Mouse (Mus musculus): ENCODE data around the gene Adprhl2. TPM values are rescaled to one million over a fixed set of nuclear protein-coding genes. Genes with fewer than 3 reads are reported as not detected.

Adprhl2 gene
- polyA plus RNA-seq, 1 experiment from 2014 or later = 30.1 TPM

DNA sequence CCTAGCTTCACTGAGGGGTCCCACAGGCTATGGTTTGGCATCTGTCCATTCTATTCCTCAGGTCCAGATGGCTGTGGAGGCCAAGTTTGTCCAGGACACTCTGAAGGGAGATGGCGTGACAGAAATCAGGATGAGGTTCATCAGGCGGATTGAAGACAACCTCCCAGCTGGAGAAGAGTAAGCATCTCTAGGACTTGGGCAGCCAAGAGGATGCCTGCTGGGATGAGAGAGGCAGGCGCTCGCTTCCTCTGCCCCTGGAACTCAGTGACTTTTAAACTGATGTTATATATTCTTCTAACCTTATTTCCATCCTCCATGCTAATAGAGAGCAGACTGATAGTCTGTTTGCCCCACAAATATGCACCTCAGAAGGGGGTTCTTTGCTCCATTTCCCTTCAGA lies 46.4 kb downstream of the Adprhl2 start:
- Histone ChIP-seq H3K9ac (ENCODE audit: low read depth, low read length) (no peak overlapping the region), H3K9me3 (replicated peaks; ENCODE audit: control insufficient read depth, low read length) (no peaks in the 10 kb centered on the region), H3K36me3 (ENCODE audit: control insufficient read depth, insufficient read depth, low read length) (no peaks in the 10 kb centered on the region), H3K27ac (ENCODE audit: low read depth, low read length) (no peak overlapping the region), H3K27me3 (ENCODE audit: control insufficient read depth, insufficient read depth, low read length) (no peaks in the 10 kb centered on the region; the same call in 1 of the 2 replicates), H3K4me2 (no peak overlapping the region), H3K4me1 (ENCODE audit: control insufficient read depth, insufficient read depth, low read length) (no peaks in the 10 kb centered on the region), H3K4me3 (ENCODE audit: low read depth, low read length) (no peak overlapping the region)
- no peak for ATAC-seq (replicated peaks; ENCODE audit: insufficient number of reproducible peaks, low FRiP score, low TSS enrichment)
- WGBS (ENCODE audit: insufficient replicate concordance) = 79% methylated on average over 4 of the region's 4 CpGs

GRCm38 (mm10) chr4:126273753-126274152 lies 47.8 kb downstream of the Adprhl2 start:
- no peaks in the 10 kb centered on the region for H3K9me3 ChIP-seq (replicated peaks; ENCODE audit: control insufficient read depth, low read length)
- H3K4me3 ChIP-seq (ENCODE audit: low read depth, low read length) = no peak overlapping the region
- no peaks in the 10 kb centered on the region for H3K36me3 ChIP-seq (ENCODE audit: control insufficient read depth, insufficient read depth, low read length)
- 75% methylated on average over 13 of the region's 13 CpGs for WGBS (ENCODE audit: insufficient replicate concordance)
- no peak for ATAC-seq (replicated peaks; ENCODE audit: insufficient number of reproducible peaks, low FRiP score, low TSS enrichment)
- H3K27ac ChIP-seq (ENCODE audit: low read depth, low read length) = no peak overlapping the region
- H3K4me1 ChIP-seq (ENCODE audit: control insufficient read depth, insufficient read depth, low read length) = no peaks in the 10 kb centered on the region
- no peak overlapping the region for H3K9ac ChIP-seq (ENCODE audit: low read depth, low read length)
- no peaks in the 10 kb centered on the region; the same call in 1 of the 2 replicates for H3K27me3 ChIP-seq (ENCODE audit: control insufficient read depth, insufficient read depth, low read length)
- H3K4me2 ChIP-seq = no peak overlapping the region

DNA sequence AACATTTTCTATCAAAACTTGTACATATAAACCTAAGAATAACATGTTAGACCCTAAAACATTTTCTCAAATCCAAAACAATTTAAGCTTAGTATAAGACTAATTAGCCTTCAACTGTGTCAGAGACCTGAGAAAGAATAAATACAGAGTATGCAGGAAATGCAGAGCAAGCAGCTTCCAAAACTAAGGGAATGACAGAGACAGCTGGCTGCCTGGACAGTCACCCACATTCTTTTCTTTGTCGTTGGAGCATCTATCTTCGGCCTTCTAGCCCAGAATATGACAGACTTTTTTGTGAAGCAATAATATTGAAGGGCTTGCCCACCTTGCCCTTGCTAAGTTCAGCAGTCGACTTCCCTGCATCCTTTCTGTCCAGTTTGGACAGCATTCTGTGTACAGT lies 52.2 kb downstream of the Adprhl2 start:
- Histone ChIP-seq H3K9ac (ENCODE audit: low read depth, low read length) (no peak overlapping the region), H3K27me3 (ENCODE audit: control insufficient read depth, insufficient read depth, low read length) (no peaks in the 10 kb centered on the region), H3K9me3 (replicated peaks; ENCODE audit: control insufficient read depth, low read length) (no peaks in the 10 kb centered on the region), H3K4me2 (no peak overlapping the region), H3K27ac (ENCODE audit: low read depth, low read length) (no peak overlapping the region), H3K36me3 (ENCODE audit: control insufficient read depth, insufficient read depth, low read length) (0 out of 2 replicates have a peak, but pooled peaks cover 4% of the 10 kb centered on the region), H3K4me3 (ENCODE audit: low read depth, low read length) (no peak overlapping the region), H3K4me1 (ENCODE audit: control insufficient read depth, insufficient read depth, low read length) (no peaks in the 10 kb centered on the region)
- 62% methylated on average over 3 of the region's 3 CpGs for WGBS (ENCODE audit: insufficient replicate concordance)
- ATAC-seq (replicated peaks; ENCODE audit: insufficient number of reproducible peaks, low FRiP score, low TSS enrichment) = no peak

Other genes with a start within 250 kb of the Adprhl2 start
- 42.8 and 44.5 TPM in 2 replicates for gene Lsm10, start 225.1 kb downstream of the Adprhl2 start, polyA plus RNA-seq (2014; fragmentation: Nextera tagmentation; extraction: Ambion mirVana)
- gene Stk40, start 217.7 kb downstream of the Adprhl2 start, polyA plus RNA-seq (2014; fragmentation: Nextera tagmentation; extraction: Ambion mirVana) = 18.5 and 23.2 TPM in 2 replicates
- 31.9 and 33.5 TPM in 2 replicates for gene Eva1b, start 174.0 kb downstream of the Adprhl2 start, polyA plus RNA-seq (2014; fragmentation: Nextera tagmentation; extraction: Ambion mirVana)
- gene Sh3d21, start 158.2 kb downstream of the Adprhl2 start, polyA plus RNA-seq (2014; fragmentation: Nextera tagmentation; extraction: Ambion mirVana) = 2.7 and 3.1 TPM in 2 replicates
- gene Thrap3, start 118.9 kb downstream of the Adprhl2 start, polyA plus RNA-seq (2014; fragmentation: Nextera tagmentation; extraction: Ambion mirVana) = 131 and 155 TPM in 2 replicates
- 37.0 and 44.6 TPM in 2 replicates for gene Map7d1, start 65.4 kb downstream of the Adprhl2 start, polyA plus RNA-seq (2014; fragmentation: Nextera tagmentation; extraction: Ambion mirVana)
- 11.0 and 28.0 TPM in 2 replicates for gene Trappc3, start 59.4 kb downstream of the Adprhl2 start, polyA plus RNA-seq (2014; fragmentation: Nextera tagmentation; extraction: Ambion mirVana)
- 2.0 and 3.0 TPM in 2 replicates for gene Col8a2, start 34.9 kb downstream of the Adprhl2 start, polyA plus RNA-seq (2014; fragmentation: Nextera tagmentation; extraction: Ambion mirVana)
- gene Tekt2, start 4.0 kb upstream of the Adprhl2 start, polyA plus RNA-seq (2014; fragmentation: Nextera tagmentation; extraction: Ambion mirVana) = 0.96 and 1.5 TPM in 2 replicates
- 8.4 and 15.7 TPM in 2 replicates for gene Ago3, start 107.9 kb upstream of the Adprhl2 start, polyA plus RNA-seq (2014; fragmentation: Nextera tagmentation; extraction: Ambion mirVana)
- 3.9 and 4.1 TPM in 2 replicates for gene Ago1, start 146.9 kb upstream of the Adprhl2 start, polyA plus RNA-seq (2014; fragmentation: Nextera tagmentation; extraction: Ambion mirVana)
- gene Ago4, start 211.8 kb upstream of the Adprhl2 start, polyA plus RNA-seq (2014; fragmentation: Nextera tagmentation; extraction: Ambion mirVana) = 1.1 and 1.3 TPM in 2 replicates
- 23.1 and 36.3 TPM in 2 replicates for gene Clspn, start 235.2 kb upstream of the Adprhl2 start, polyA plus RNA-seq (2014; fragmentation: Nextera tagmentation; extraction: Ambion mirVana)